Mouse (Mus musculus) forebrain, embryonic 14.5 days (tissue): ENCODE data around the gene Gm10358. TPM values are rescaled to one million over a fixed set of nuclear protein-coding genes. Genes with fewer than 3 reads are reported as not detected.
A peak's percentile ranks its signal among the peaks of the same experiment; 100 is the strongest.
"Not testable (repeated sequence)": the region's sequence is repeated elsewhere in the genome, so short reads cannot be mapped to it uniquely, and the experiment has no call there.

Experiments
- ATAC-seq: fragments of 200-750 bp; cut with Nextera tagmentation; 2 replicates; pipeline ENCODE4 v1.8.0; 2017; ENCODE audit warnings: mild to moderate bottlenecking, moderate library complexity
- DNase-seq: peaks from one replicate; pipeline ENCODE4 v3.0.0-alpha.2; 2015; ENCODE audit warnings: low spot score
- H3K27ac ChIP-seq: fragments of 300-500 bp; sonication (generic); 2 replicates; pipeline ENCODE4 v1.5.1; 2014; ENCODE audit warnings: low read depth, mild to moderate bottlenecking, control low read depth, low read length, moderate library complexity
- H3K27me3 ChIP-seq: fragments of 300-500 bp; sonication (generic); replicated peaks from 2 replicates; pipeline ENCODE4 v1.6.1; 2014; ENCODE audit warnings: low read length, control low read depth, mixed read lengths; ENCODE audit not compliant: control insufficient read depth, insufficient read depth
- H3K36me3 ChIP-seq: fragments of 300-500 bp; sonication (generic); 2 replicates; pipeline ENCODE4 v1.6.1; 2014; ENCODE audit warnings: low read length, control low read depth; ENCODE audit not compliant: control insufficient read depth, insufficient read depth
- H3K4me1 ChIP-seq: fragments of 300-500 bp; sonication (generic); 2 replicates; pipeline ENCODE4 v1.6.1; 2014; ENCODE audit warnings: antibody characterized with exemption, low read length, control low read depth; ENCODE audit not compliant: control insufficient read depth, insufficient read depth
- H3K4me2 ChIP-seq: fragments of 300-500 bp; sonication (generic); 2 replicates; pipeline ENCODE4 v1.6.1; 2014; ENCODE audit warnings: mild to moderate bottlenecking, control low read depth, low read length
- H3K4me3 ChIP-seq: fragments of 300-500 bp; sonication (generic); 2 replicates; pipeline ENCODE4 v1.5.1; 2014; ENCODE audit warnings: low read depth, low read length, control low read depth
- H3K9ac ChIP-seq: fragments of 300-500 bp; sonication (generic); 2 replicates; pipeline ENCODE4 v1.6.1; 2014; ENCODE audit warnings: mild to moderate bottlenecking, low read length, control low read depth, moderate library complexity
- H3K9me3 ChIP-seq: fragments of 300-500 bp; sonication (generic); replicated peaks from 2 replicates; pipeline ENCODE4 v1.6.1; 2016; ENCODE audit warnings: low read length, control low read depth, mixed read lengths; ENCODE audit not compliant: control insufficient read depth
- WGBS: fragments of 180-500 bp; shearing (Covaris S2); extraction: QIAGEN DNeasy Blood & Tissue Kit; methylation state at CpG from one replicate; pipeline ENCODE4 v1.1.7; 2014; 5-methylcytosine and 5-hydroxymethylcytosine counted together
- polyA plus RNA-seq: library from polyadenylated mRNA; unstranded; fragments of >200 nt; fragmentation: Nextera tagmentation; extraction: Ambion mirVana; gene quantifications from 2 replicates; pipeline ENCODE4 v1.2.1, GENCODE M21; 2014

The Gm10358 gene
- polyA plus RNA-seq: 0.14 TPM in 1 of 2 replicates, not detected in the other

DNA sequence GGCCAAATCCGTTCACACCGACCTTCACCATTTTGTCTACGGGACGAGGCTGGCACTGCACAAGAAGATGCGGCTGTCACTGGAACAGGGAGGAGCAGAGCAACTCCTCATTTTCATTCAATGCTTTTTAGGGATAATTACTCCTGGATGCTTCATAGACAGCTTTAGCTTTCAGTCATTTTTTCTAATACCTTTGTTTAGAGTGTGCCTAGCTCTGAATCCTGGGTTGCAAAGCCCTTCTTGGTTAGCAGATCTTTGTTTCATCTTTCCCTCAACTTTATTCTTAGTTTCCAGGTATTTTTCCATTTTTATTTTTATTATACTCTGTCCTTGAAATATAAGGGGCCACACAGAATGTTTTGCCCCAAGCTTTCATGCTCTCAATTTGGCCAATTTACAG, at the start of gene Gm10358:
Gene Gm10358 (minus strand): TSS at position 101 of the 400 bp plus-strand sequence.
- H3K4me2 ChIP-seq: no peak within 1 kb of the TSS
- no peaks in the 10 kb centered on the region for H3K36me3 ChIP-seq
- H3K27me3 ChIP-seq: no peaks in the 10 kb centered on the region
- no peaks in the 10 kb centered on the region for H3K9me3 ChIP-seq
- no peak within 1 kb of the TSS for H3K27ac ChIP-seq
- H3K4me1 ChIP-seq: no peaks in the 10 kb centered on the region
- ATAC-seq: no peak
- 99% methylated on average over 5 of the region's 5 CpGs for WGBS
- no peak within 1 kb of the TSS for H3K4me3 ChIP-seq
- no peak within 1 kb of the TSS for H3K9ac ChIP-seq
- DNase-seq: no peak

DNA sequence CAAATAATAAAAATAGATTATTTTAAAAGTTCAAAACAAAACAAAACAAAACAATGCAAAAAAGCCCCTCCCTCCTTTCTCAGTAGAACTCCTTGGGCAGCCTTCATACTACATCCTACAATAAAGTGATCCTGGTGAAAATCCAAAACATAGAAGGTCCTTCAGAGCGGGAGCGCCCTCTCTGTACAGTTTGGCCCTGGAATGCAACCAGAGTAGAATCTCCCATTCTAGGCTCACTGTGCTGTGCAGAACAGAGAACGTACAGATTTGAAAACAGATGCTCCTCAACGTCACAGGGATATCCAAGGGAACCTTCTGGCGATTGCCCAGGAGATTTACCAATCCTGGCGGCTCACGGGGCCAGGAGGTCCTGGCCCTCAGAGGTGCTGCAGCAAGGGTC, 42.0 kb upstream of the Gm10358 start, which contains the start of gene Iqcm:
Gene Iqcm (plus strand): TSS at position 301 of the 400 bp plus-strand sequence.
- H3K36me3 ChIP-seq: no peaks in the 10 kb centered on the region
- H3K27me3 ChIP-seq: no peaks in the 10 kb centered on the region
- H3K9me3 ChIP-seq: no peaks in the 10 kb centered on the region
- no peak within 1 kb of the TSS for H3K9ac ChIP-seq
- H3K4me1 ChIP-seq: no peaks in the 10 kb centered on the region
- no peak for DNase-seq
- no peak within 1 kb of the TSS for H3K27ac ChIP-seq
- no peak within 1 kb of the TSS for H3K4me3 ChIP-seq
- 94% methylated on average over 7 of the region's 7 CpGs for whole genome bisulfite sequencing
- no peak within 1 kb of the TSS for H3K4me2 ChIP-seq
- ATAC-seq: no peak

DNA sequence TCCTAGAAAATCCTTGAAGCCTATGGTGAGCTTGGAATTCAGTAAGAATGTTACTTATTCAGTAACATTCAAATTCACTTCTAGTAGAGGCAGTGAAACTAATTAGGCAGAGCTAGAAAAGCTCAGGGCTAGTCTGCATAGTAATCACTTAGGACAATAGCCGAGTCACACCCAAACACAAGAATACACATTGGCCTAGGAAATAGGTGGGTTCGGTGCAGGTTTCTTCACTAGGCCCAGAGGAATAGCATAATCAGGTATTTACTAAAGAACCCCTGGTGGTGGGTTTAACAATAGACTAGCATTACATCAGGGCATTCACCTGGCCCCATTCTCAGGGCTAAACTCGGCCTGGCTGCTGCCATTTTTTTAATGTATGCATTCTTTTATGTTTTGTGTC, 9.3 kb upstream of the Gm10358 start:
- 59% methylated on average over 3 of the region's 3 CpGs for WGBS
- ATAC-seq, H3K36me3 ChIP-seq, H3K4me1 ChIP-seq, H3K27ac ChIP-seq, H3K4me2 ChIP-seq, H3K9ac ChIP-seq, H3K9me3 ChIP-seq, H3K27me3 ChIP-seq, DNase-seq, H3K4me3 ChIP-seq: not testable (repeated sequence)

DNA sequence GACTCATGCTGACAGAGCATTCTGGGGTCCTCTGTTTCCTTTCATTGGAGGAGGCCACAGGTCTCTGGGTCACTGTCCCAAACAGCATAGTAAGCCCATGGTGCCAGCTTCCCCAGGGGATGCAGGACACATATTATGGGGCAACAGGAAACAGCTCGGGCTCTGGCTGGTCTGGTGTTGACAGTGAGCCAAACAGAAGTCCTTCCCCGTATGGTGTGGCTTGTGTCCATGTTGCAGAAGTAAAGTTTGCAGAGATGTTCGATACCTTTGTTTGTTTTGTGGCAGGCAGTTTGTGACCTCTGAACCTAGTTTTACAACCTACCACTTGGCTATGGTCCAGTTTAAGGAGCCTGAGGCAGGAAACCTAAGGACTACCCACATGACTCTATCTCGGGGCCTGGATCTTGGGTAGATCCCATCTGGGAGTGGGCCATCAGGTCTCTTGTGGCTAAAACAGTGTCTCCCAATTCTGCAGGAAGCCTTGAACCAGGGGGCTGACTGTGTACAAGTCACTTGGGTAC, 21.6 kb downstream of the Gm10358 start:
- no peaks in the 10 kb centered on the region for H3K36me3 ChIP-seq
- no peak for ATAC-seq
- WGBS: 87% methylated on average over 4 of the region's 4 CpGs
- no peaks in the 10 kb centered on the region for H3K4me1 ChIP-seq
- H3K9ac ChIP-seq: no peak overlapping the region
- H3K9me3 ChIP-seq: no peaks in the 10 kb centered on the region
- no peak overlapping the region for H3K4me3 ChIP-seq
- no peaks in the 10 kb centered on the region for H3K27me3 ChIP-seq
- H3K4me2 ChIP-seq: no peak overlapping the region
- DNase-seq: no peak
- H3K27ac ChIP-seq: no peak overlapping the region

DNA sequence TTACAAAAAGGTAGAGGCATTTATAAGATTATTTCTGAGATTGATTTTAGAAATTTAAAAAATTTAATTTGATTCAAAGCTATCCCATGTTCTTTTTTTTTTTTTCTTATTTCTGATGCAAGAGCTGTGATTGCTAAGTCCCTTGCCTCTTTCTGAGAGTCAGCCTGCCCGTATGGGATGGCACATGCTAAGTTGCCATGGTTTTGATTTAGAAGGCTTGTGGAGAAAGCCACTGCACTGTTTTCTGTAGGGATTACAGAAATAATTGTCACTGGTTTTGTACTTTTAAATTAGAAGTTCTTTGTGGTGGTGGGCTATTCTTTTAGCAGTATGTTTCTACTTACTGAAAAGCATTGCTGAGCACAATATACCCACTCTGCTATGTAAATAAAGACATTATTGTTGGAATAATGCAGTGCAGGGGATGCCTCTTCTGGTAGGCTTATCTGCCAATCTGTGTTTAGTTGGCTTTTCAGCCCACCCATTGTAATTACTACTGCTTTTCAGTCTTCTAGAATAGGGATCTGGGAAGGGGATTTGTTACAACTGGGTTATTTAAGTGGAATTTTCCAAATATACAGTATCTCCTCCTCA, 30.8 kb downstream of the Gm10358 start:
- H3K36me3 ChIP-seq: no peaks in the 10 kb centered on the region
- no peaks in the 10 kb centered on the region for H3K4me1 ChIP-seq
- H3K27ac ChIP-seq: no peak overlapping the region
- no peak overlapping the region for H3K9ac ChIP-seq
- ATAC-seq (peak; percentile 57; the same call in 1 of the 2 replicates), DNase-seq (peak; percentile 43)
- H3K4me2 ChIP-seq: no peak overlapping the region
- H3K9me3 ChIP-seq: no peaks in the 10 kb centered on the region
- H3K27me3 ChIP-seq: no peaks in the 10 kb centered on the region
- 0% methylated on average over 1 of the region's 1 CpGs for WGBS
- H3K4me3 ChIP-seq: no peak overlapping the region

DNA sequence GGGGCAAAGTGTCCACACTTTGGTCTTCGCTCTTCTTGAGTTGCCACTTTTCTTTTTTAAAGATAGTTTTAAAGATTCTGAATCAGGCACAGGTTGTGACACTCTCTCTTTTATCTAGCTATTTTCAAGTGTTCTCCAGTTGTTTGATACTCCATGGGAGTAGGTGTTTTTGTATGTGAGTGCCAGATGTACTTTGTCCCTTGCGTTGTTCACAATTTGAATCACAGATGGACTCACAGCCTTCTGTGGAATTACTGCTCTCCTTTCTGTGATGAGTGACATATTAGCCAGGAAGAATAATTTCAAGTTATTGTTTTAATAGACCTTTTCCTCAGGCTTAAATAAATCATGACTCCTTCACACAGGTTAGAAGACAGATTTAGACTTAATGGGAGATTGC, 34.4 kb downstream of the Gm10358 start:
- Histone ChIP-seq H3K4me3 (no peak overlapping the region), H3K36me3 (no peaks in the 10 kb centered on the region), H3K27me3 (no peaks in the 10 kb centered on the region), H3K9me3 (no peaks in the 10 kb centered on the region), H3K4me1 (no peaks in the 10 kb centered on the region), H3K4me2 (no peak overlapping the region), H3K9ac (no peak overlapping the region), H3K27ac (no peak overlapping the region)
- 96% methylated on average over 2 of the region's 2 CpGs for WGBS
- ATAC-seq (no peak), DNase-seq (no peak)

Other genes starting within 250 kb of the Gm10358 start
- gene Rasd2, start 192.6 kb downstream of the Gm10358 start, polyA plus RNA-seq: 0.52 and 0.94 TPM in 2 replicates
- gene Iqcm, start 42.1 kb upstream of the Gm10358 start, polyA plus RNA-seq: not detected in 2 replicates